Mouse (Mus musculus) ES-Bruce4 (cell line): Measurements from ENCODE around the gene Tnfrsf21. TPM values are rescaled to one million over a fixed set of nuclear protein-coding genes. Genes with fewer than 3 reads are reported as not detected.

Experiments used
- H3K27ac ChIP-seq: 2 replicates; pipeline ENCODE4 v1.5.1; 2012; ENCODE audit warnings: low read length, inconsistent platforms; ENCODE audit not compliant: insufficient read depth
- H3K27me3 ChIP-seq: 2 replicates; pipeline ENCODE4 v1.6.1; 2012; ENCODE audit warnings: mild to moderate bottlenecking, low read length, inconsistent platforms; ENCODE audit not compliant: control insufficient read depth, poor library complexity, insufficient read depth, severe bottlenecking
- H3K36me3 ChIP-seq: 2 replicates; pipeline ENCODE4 v1.6.1; 2012; ENCODE audit warnings: inconsistent platforms, mild to moderate bottlenecking, low read length, moderate library complexity; ENCODE audit not compliant: control insufficient read depth, poor library complexity, insufficient read depth, severe bottlenecking
- H3K4me1 ChIP-seq: one replicate; pipeline ENCODE4 v1.8.1; 2011; ENCODE audit warnings: low read length; ENCODE audit not compliant: control insufficient read depth, insufficient read depth
- H3K4me3 ChIP-seq: 2 replicates; pipeline ENCODE4 v1.5.1; 2011; ENCODE audit warnings: low read depth, mild to moderate bottlenecking, low read length
- H3K9ac ChIP-seq: 2 replicates; pipeline ENCODE4 v1.6.1; 2012; ENCODE audit warnings: low read depth, mild to moderate bottlenecking, inconsistent platforms; ENCODE audit not compliant: poor library complexity, severe bottlenecking
- H3K9me3 ChIP-seq: replicated peaks from 2 replicates; pipeline ENCODE4 v1.6.1; 2012; ENCODE audit warnings: mild to moderate bottlenecking, low read length, inconsistent platforms; ENCODE audit not compliant: control insufficient read depth, poor library complexity, insufficient read depth, severe bottlenecking
- CTCF ChIP-seq: IDR thresholded peaks from one replicate; pipeline ENCODE4 v1.8.1; 2011; ENCODE audit warnings: low read depth, low read length
- EP300 ChIP-seq: IDR thresholded peaks from 2 replicates; pipeline ENCODE4 v1.6.1; 2011; ENCODE audit warnings: low read depth, low read length; ENCODE audit not compliant: insufficient read depth
- POLR2A ChIP-seq: IDR thresholded peaks from one replicate; pipeline ENCODE4 v1.8.1; 2011; ENCODE audit warnings: low read length; ENCODE audit not compliant: insufficient read depth
- polyA plus RNA-seq: library from polyadenylated mRNA; stranded (reverse); fragments of >200 nt; gene quantifications from 2 replicates; pipeline ENCODE4 v1.2.4, GENCODE M21; 2011; ENCODE audit warnings: low read depth; ENCODE audit not compliant: missing spikeins, insufficient read depth, insufficient read length

The Tnfrsf21 gene
- polyA plus RNA-seq, 1 experiment = 13.1 TPM

DNA sequence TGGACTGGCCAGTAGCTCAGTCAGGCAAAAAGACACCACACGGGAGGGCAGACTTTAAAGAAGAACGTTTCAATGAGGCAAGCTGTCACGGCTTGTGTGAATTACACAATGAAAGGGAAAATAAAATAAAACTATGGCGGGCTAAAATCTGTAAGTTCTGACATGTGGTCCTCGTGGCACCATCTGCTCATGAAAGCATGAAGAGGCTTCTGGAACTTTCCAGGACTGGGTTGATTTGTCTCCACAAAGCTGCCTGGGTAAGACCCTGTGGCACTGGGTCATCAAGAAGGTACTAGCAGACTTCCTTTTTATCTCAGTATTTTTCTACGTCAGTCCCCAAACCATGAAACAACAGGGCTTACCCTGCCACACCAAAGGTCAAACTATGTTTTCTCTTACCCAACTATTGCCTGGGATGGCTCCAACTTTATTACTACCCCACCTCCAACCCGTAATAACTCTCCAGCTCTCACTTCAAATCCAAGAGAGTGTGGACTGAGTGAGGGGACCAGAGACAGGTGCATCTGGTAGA lies 16.8 kb upstream of the Tnfrsf21 start:
- no peak overlapping the region for H3K27ac ChIP-seq
- peaks cover 3% of the 10 kb centered on the region; the same call in 1 of the 2 replicates for H3K27me3 ChIP-seq
- no peaks in the 10 kb centered on the region for H3K4me1 ChIP-seq
- H3K9me3 ChIP-seq = no peaks in the 10 kb centered on the region
- H3K4me3 ChIP-seq = no peak overlapping the region
- no peak overlapping the region for H3K9ac ChIP-seq
- H3K36me3 ChIP-seq = no peaks in the 10 kb centered on the region
- no peak for TF ChIP-seq EP300
- TF ChIP-seq POLR2A = no peak
- TF ChIP-seq CTCF = no peak

DNA sequence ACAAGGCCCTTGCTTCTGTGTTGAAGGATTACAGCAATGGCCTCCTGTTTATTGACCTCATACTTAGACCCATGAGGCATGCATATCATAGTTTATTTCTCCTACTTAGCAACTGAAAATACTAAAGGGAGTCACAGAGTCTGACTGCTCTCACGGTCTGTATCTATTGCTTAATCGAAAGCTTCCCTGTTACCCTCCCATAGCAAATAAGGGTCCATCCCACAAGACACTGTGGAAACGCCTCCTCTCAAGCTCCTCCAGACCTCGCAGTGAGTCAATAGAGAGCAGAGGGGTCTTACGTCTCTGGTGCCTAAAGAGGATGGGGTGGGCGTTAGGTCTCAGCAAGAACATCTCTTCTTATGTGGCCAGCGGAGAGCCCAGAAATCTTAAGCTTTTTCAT lies 15.8 kb upstream of the Tnfrsf21 start:
- H3K4me1 ChIP-seq = no peaks in the 10 kb centered on the region
- H3K27me3 ChIP-seq = peaks cover 3% of the 10 kb centered on the region; the same call in 1 of the 2 replicates
- no peak for TF ChIP-seq CTCF
- H3K9me3 ChIP-seq = no peaks in the 10 kb centered on the region
- no peak overlapping the region for H3K4me3 ChIP-seq
- no peaks in the 10 kb centered on the region for H3K36me3 ChIP-seq
- no peak overlapping the region for H3K9ac ChIP-seq
- no peak overlapping the region for H3K27ac ChIP-seq

DNA sequence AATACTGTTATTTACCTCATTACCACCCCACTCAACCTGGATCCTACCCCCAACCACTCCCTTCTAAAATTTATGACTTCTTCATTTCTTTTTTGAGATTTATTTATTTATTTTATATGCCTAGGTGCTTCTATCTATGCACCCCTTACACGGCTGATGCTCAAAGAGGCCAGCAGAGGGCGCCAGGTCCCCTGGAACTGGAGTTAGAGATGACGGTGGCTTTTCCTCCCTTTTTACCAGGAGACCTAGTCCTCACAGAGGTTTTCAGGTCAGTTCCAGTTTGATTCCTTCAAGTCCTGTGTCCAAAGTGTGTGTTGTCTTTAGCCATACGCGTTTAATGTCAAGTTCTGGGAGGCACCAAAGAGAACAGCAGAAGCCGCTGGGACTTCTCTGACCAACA lies 3.6 kb upstream of the Tnfrsf21 start:
- TF ChIP-seq POLR2A (no peak), CTCF (peak; percentile 81), EP300 (no peak)
- H3K9me3 ChIP-seq = no peaks in the 10 kb centered on the region
- no peaks in the 10 kb centered on the region for H3K4me1 ChIP-seq
- H3K36me3 ChIP-seq = no peaks in the 10 kb centered on the region
- no peak overlapping the region for H3K27ac ChIP-seq
- H3K4me3 ChIP-seq = no peak overlapping the region
- no peaks in the 10 kb centered on the region for H3K27me3 ChIP-seq
- no peak overlapping the region for H3K9ac ChIP-seq

DNA sequence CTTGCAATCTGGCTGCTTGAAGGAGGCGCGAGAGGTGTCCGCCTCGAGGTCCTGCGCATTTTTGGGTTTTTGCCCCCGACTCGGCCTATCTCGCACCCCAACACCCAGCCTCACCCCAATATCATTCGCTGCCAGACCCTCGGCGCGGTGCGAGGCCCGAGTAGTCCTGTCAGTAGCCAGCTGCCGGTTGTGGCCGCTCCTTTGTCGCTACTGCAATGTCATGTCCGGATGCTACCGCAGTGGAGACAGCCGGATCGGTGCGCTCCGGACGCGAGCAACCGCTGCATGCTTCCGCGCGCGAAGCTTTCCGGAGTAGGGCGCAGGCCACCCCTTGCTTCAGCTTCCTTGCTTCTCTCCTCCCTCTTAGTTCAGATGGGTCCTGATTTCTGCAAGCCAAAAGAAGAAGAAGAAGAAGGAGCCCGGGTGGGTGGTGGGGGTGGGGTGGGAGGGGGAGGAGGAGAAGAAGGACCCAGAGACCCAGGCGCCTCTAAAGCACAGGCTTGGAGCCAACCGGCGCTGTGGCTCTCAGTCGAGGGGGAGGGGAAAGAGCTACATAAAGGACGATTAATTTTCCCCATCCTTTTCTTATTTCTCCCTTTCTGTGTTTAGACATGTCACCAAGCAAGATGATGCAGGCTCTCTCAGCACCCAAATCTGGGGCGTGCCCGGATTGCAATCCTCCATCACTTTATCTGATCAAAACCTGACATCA lies 1.1 kb downstream of the Tnfrsf21 start:
- peak overlapping the region; percentile 74 for H3K4me3 ChIP-seq
- no peaks in the 10 kb centered on the region for H3K27me3 ChIP-seq
- no peaks in the 10 kb centered on the region for H3K36me3 ChIP-seq
- no peak overlapping the region for H3K27ac ChIP-seq
- H3K9ac ChIP-seq = peak overlapping the region; percentile 71
- TF ChIP-seq EP300 = no peak
- no peak for TF ChIP-seq POLR2A
- TF ChIP-seq CTCF = no peak
- H3K4me1 ChIP-seq = no peaks in the 10 kb centered on the region
- no peaks in the 10 kb centered on the region for H3K9me3 ChIP-seq

DNA sequence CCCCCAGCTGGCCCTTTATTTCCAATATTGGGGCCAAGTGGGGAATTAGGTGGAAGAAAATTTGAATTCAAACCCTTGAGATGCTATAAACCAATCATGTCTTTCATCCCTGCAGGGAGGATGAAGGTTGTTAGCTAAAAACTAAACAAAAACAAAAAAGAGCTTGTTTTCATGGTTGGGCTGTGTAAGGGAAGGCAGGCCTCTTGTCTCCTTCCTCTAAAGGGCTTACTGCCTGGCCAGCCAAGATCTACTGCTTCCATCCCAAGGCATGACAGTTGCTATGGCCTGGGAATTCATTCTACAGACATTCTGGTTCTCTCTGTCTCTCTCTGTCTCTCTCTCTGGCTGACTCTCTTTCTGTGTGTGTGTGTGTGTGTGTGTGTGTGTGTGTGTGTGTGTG lies 1.7 kb downstream of the Tnfrsf21 start:
- Histone ChIP-seq H3K27ac (no peak overlapping the region), H3K27me3 (no peaks in the 10 kb centered on the region), H3K36me3 (no peaks in the 10 kb centered on the region), H3K4me3 (no peak overlapping the region), H3K9me3 (no peaks in the 10 kb centered on the region), H3K9ac (no peak overlapping the region), H3K4me1 (no peaks in the 10 kb centered on the region)
- TF ChIP-seq CTCF = no peak

DNA sequence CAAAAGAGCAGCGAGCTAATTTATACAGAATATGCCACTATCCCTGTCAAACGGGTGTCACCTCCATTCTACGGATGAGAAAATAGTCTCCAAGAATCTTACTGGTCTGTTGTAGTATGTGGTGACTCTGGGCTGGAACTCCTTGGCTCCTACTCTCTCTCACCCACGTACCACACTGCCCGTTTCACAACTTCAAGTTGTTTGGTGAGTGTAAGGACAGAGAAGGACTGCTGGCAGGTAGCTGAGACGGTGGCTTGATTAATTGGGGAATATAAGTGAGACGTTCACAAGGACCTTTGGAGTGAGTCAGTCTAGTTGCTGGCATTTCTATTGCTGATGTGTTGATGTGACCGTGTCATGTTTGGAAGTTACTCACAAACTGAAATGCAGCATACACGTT lies 3.3 kb downstream of the Tnfrsf21 start:
- TF ChIP-seq POLR2A = no peak
- no peak for TF ChIP-seq CTCF
- no peak for TF ChIP-seq EP300
- Histone ChIP-seq H3K9ac (no peak overlapping the region), H3K4me3 (no peak overlapping the region), H3K27ac (no peak overlapping the region), H3K4me1 (no peaks in the 10 kb centered on the region), H3K27me3 (no peaks in the 10 kb centered on the region), H3K9me3 (no peaks in the 10 kb centered on the region), H3K36me3 (no peaks in the 10 kb centered on the region)

DNA sequence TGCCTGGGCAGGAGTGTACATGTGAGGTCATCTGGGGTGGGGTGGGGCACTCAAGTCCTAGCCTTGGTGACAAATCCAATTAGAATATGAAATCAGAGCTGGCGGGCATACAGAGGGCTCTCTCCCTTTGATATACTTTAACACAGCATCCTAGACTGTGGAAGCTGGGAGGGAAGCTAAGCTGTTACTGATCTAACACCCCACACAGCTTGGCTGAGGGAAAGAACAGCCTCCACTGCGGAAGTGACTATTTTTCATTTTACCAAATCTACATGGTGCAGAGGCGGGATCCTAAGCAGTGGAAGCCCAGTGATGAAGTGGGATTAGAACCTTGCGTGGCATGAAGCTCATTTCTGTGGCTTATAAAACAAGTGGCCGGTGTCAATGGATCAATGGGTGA lies 4.7 kb downstream of the Tnfrsf21 start:
- Histone ChIP-seq H3K9me3 (no peaks in the 10 kb centered on the region), H3K4me1 (no peaks in the 10 kb centered on the region), H3K9ac (no peak overlapping the region), H3K27me3 (no peaks in the 10 kb centered on the region), H3K4me3 (no peak overlapping the region), H3K27ac (no peak overlapping the region), H3K36me3 (no peaks in the 10 kb centered on the region)
- TF ChIP-seq EP300 (no peak), POLR2A (no peak), CTCF (no peak)
